Mouse (Mus musculus) neural tube, embryonic 12.5 days (tissue): ENCODE results near the gene Speer4f2. TPM values are rescaled to one million over a fixed set of nuclear protein-coding genes. Genes with fewer than 3 reads are reported as not detected.
"Not testable (repeated sequence)": the region's sequence is repeated elsewhere in the genome, so short reads cannot be mapped to it uniquely, and the experiment has no call there.

Source experiments
- ATAC-seq: fragments of 200-750 bp; cut with Nextera tagmentation; 2 replicates; pipeline ENCODE4 v1.8.0; 2017; ENCODE audit warnings: low read depth, mild to moderate bottlenecking, moderate TSS enrichment, moderate library complexity; ENCODE audit not compliant: low FRiP score
- H3K27ac ChIP-seq: fragments of 300-500 bp; sonication (generic); 2 replicates; pipeline ENCODE4 v1.5.1; 2016
- H3K27me3 ChIP-seq: fragments of 300-500 bp; sonication (generic); replicated peaks from 2 replicates; pipeline ENCODE4 v1.6.1; 2016; ENCODE audit warnings: mild to moderate bottlenecking
- H3K36me3 ChIP-seq: fragments of 300-500 bp; sonication (generic); 2 replicates; pipeline ENCODE4 v1.6.1; 2016; ENCODE audit warnings: mild to moderate bottlenecking
- H3K4me1 ChIP-seq: fragments of 300-500 bp; sonication (generic); 2 replicates; pipeline ENCODE4 v1.6.1; 2016
- H3K4me2 ChIP-seq: fragments of 300-500 bp; sonication (generic); replicated peaks from 2 replicates; pipeline ENCODE4 v1.6.1; 2016; ENCODE audit warnings: mild to moderate bottlenecking
- H3K4me3 ChIP-seq: fragments of 300-500 bp; sonication (generic); 2 replicates; pipeline ENCODE4 v1.5.1; 2016
- H3K9ac ChIP-seq: fragments of 300-500 bp; sonication (generic); 2 replicates; pipeline ENCODE4 v1.6.1; 2016; ENCODE audit warnings: mild to moderate bottlenecking
- H3K9me3 ChIP-seq: fragments of 300-500 bp; sonication (generic); 2 replicates; pipeline ENCODE4 v1.6.1; 2016; ENCODE audit warnings: mild to moderate bottlenecking
- WGBS: fragments of 180-500 bp; shearing (Covaris S2); methylation state at CpG from one replicate; pipeline ENCODE4 v1.1.7; 2016; 5-methylcytosine and 5-hydroxymethylcytosine counted together
- polyA plus RNA-seq: library from polyadenylated mRNA; unstranded; fragments of >200 nt; fragmentation: Nextera tagmentation; extraction: Ambion mirVana; gene quantifications from 2 replicates; pipeline ENCODE4 v1.2.1, GENCODE M21; 2016

The Speer4f2 gene
- not detected in 2 replicates for polyA plus RNA-seq

- H3K9ac ChIP-seq, H3K9me3 ChIP-seq, H3K4me1 ChIP-seq, H3K4me3 ChIP-seq, H3K27me3 ChIP-seq, H3K36me3 ChIP-seq, H3K27ac ChIP-seq, ATAC-seq, H3K4me2 ChIP-seq: not testable (repeated sequence)
- 84% methylated on average over 1 of the region's 1 CpGs for WGBS
Observed at GRCm38 (mm10) chr5:17372880-17373279, at the start of gene Speer4f2. TSS of gene Speer4f2 (plus strand) at chr5:17373180.

- H3K9ac ChIP-seq = no peak overlapping the region
- no peaks in the 10 kb centered on the region for H3K36me3 ChIP-seq
- no peak overlapping the region for H3K4me3 ChIP-seq
- ATAC-seq = no peak
- no peak overlapping the region for H3K27ac ChIP-seq
- H3K4me2 ChIP-seq = no peak overlapping the region
- H3K27me3 ChIP-seq = no peaks in the 10 kb centered on the region
- H3K9me3 ChIP-seq = no peaks in the 10 kb centered on the region
- no peaks in the 10 kb centered on the region for H3K4me1 ChIP-seq
- 85% methylated on average over 2 of the region's 2 CpGs for WGBS
Observed at GRCm38 (mm10) chr5:17328946-17329566, 43.9 kb upstream of the Speer4f2 start.

DNA sequence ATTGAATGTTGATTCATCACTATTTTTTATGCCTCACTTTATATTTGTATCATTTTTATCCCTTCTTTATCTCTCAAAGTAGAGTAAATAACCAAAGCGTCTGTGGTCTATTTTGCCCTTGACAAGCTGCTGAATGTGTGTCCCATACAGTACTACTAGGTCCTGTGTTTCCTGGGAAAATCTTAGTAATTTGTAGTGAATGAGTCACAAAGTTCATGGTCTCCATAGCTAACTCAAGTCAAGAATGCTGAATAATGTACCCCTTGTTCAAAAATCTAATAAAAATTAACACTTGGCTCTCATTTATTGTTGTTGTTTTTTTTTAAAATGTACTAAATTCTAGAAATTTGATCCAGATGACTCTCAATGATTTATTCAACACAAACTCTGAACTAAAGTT, 38.1 kb upstream of the Speer4f2 start:
- 82% methylated on average over 1 of the region's 1 CpGs for WGBS
- Histone ChIP-seq H3K4me3 (no peak overlapping the region), H3K4me2 (no peak overlapping the region), H3K9me3 (no peaks in the 10 kb centered on the region), H3K9ac (no peak overlapping the region), H3K36me3 (no peaks in the 10 kb centered on the region), H3K4me1 (no peaks in the 10 kb centered on the region), H3K27ac (no peak overlapping the region), H3K27me3 (no peaks in the 10 kb centered on the region)
- no peak for ATAC-seq

DNA sequence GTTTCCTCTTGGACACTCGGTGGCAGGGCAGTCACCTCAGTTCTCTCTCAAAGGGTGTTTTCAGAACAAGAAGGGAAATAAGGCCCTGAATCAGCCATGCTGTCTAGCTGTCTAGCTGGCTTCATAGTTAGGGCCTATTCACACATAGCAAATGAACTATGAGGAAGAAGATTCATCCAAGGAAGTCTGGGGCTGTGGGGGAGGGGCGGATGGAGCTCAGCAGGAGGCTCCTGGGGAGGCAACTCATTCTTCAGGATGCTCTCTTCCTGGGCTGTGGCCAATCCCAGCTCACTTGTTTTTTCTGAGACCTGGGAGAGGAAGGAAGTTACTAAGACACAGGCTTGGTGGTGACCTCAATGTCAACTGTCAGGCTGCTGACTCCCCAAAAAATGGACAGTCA, 27.2 kb upstream of the Speer4f2 start:
- H3K4me1 ChIP-seq, H3K4me3 ChIP-seq, H3K27me3 ChIP-seq, ATAC-seq, H3K27ac ChIP-seq, H3K9me3 ChIP-seq, H3K9ac ChIP-seq, H3K36me3 ChIP-seq, H3K4me2 ChIP-seq: not testable (repeated sequence)
- WGBS = 68% methylated on average over 2 of the region's 2 CpGs

- Histone ChIP-seq H3K4me2 (no peak overlapping the region), H3K36me3 (no peaks in the 10 kb centered on the region), H3K27me3 (no peaks in the 10 kb centered on the region), H3K4me1 (no peaks in the 10 kb centered on the region), H3K4me3 (no peak overlapping the region), H3K27ac (no peak overlapping the region), H3K9ac (no peak overlapping the region), H3K9me3 (no peaks in the 10 kb centered on the region)
- no peak for ATAC-seq
Observed at GRCm38 (mm10) chr5:17359394-17359999, 13.5 kb upstream of the Speer4f2 start.

DNA sequence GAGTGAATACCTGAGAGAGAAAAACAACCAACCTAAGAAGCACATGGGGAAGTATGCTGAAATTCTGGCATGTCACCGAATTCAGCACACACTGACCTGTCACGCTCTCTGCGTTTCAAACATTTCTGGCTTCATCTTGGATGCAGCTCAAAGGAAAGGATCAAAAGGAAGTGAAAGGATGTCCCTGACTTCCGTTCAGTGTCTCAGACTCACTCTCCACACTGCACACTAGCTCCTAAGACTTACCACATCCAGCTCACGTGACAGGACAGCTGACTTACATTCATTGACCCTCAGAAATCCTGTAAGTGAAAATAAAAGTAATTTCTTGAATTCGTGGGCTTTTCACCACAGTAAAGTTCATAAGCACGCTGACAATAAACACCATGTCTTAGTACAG, 16.9 kb downstream of the Speer4f2 start:
- Histone ChIP-seq H3K9ac (no peak overlapping the region), H3K4me1 (no peaks in the 10 kb centered on the region), H3K4me3 (no peak overlapping the region), H3K9me3 (no peaks in the 10 kb centered on the region), H3K27ac (no peak overlapping the region), H3K36me3 (no peaks in the 10 kb centered on the region), H3K4me2 (no peak overlapping the region), H3K27me3 (no peaks in the 10 kb centered on the region)
- WGBS = 75% methylated on average over 7 of the region's 7 CpGs
- ATAC-seq = no peak

DNA sequence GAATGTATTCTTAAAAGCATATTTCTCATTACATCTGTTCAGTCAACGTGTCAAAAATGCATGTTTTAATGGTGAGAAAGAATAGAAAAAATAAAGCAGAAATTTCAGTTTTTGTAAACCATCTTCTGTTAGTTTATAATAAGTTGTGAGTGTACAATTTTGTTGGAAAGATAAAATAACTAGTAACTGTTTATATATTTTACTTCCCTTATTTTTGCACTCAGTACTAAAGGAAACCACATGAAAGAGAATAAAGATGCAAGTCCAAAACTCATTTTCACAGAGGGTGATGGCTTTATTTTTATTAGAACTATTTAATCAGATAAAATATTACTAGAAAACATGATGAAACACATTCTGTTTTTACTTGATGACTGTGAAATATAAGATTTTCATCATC, 18.2 kb downstream of the Speer4f2 start:
- 85% methylated on average over 1 of the region's 1 CpGs for WGBS
- Histone ChIP-seq H3K9me3 (no peaks in the 10 kb centered on the region), H3K36me3 (no peaks in the 10 kb centered on the region), H3K4me1 (no peaks in the 10 kb centered on the region), H3K4me2 (no peak overlapping the region), H3K4me3 (no peak overlapping the region), H3K27ac (no peak overlapping the region), H3K9ac (no peak overlapping the region), H3K27me3 (no peaks in the 10 kb centered on the region)
- no peak for ATAC-seq

GRCm38 (mm10) chr5:17400571-17400970, 27.6 kb downstream of the Speer4f2 start:
- no peaks in the 10 kb centered on the region for H3K9me3 ChIP-seq
- H3K4me1 ChIP-seq = no peaks in the 10 kb centered on the region
- WGBS = 91% methylated on average over 1 of the region's 1 CpGs
- H3K4me2 ChIP-seq = no peak overlapping the region
- no peaks in the 10 kb centered on the region for H3K27me3 ChIP-seq
- no peaks in the 10 kb centered on the region for H3K36me3 ChIP-seq
- no peak overlapping the region for H3K4me3 ChIP-seq
- no peak for ATAC-seq
- no peak overlapping the region for H3K9ac ChIP-seq
- no peak overlapping the region for H3K27ac ChIP-seq

GRCm38 (mm10) chr5:17401206-17402077, 28.5 kb downstream of the Speer4f2 start:
- 87% methylated on average over 14 of the region's 14 CpGs for WGBS
- H3K4me2 ChIP-seq = no peak overlapping the region
- H3K9ac ChIP-seq = no peak overlapping the region
- H3K36me3 ChIP-seq = no peaks in the 10 kb centered on the region
- H3K27me3 ChIP-seq = no peaks in the 10 kb centered on the region
- H3K27ac ChIP-seq = no peak overlapping the region
- no peak for ATAC-seq
- no peaks in the 10 kb centered on the region for H3K4me1 ChIP-seq
- no peak overlapping the region for H3K4me3 ChIP-seq
- no peaks in the 10 kb centered on the region for H3K9me3 ChIP-seq

GRCm38 (mm10) chr5:17402330-17403125, 29.5 kb downstream of the Speer4f2 start:
- no peak overlapping the region for H3K4me3 ChIP-seq
- H3K4me2 ChIP-seq = no peak overlapping the region
- H3K27me3 ChIP-seq = no peaks in the 10 kb centered on the region
- H3K4me1 ChIP-seq = no peaks in the 10 kb centered on the region
- no peak for ATAC-seq
- 85% methylated on average over 4 of the region's 4 CpGs for WGBS
- no peak overlapping the region for H3K27ac ChIP-seq
- H3K9me3 ChIP-seq = no peaks in the 10 kb centered on the region
- H3K9ac ChIP-seq = no peak overlapping the region
- no peaks in the 10 kb centered on the region for H3K36me3 ChIP-seq

DNA sequence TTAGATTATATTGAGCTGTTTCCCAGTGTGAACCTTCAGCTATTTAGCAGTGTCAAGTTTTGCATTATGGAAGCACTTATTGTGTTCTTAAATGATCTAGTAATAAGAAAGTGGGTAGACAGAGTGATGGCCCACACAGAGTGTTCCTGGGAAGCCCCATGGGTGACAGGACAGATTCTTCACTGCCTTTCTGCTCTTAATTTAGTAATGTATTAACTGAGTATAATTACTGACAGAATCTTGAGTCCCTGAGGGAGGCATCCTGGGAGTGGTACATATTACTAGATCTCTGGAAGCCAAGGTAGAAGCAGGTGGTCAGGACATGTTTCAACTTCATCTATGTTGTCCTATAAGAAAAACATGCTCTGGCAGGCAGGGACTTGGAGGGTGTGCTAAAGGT, 30.6 kb downstream of the Speer4f2 start:
- H3K4me3 ChIP-seq = no peak overlapping the region
- ATAC-seq = no peak
- no peaks in the 10 kb centered on the region for H3K27me3 ChIP-seq
- no peak overlapping the region for H3K4me2 ChIP-seq
- no peaks in the 10 kb centered on the region for H3K9me3 ChIP-seq
- H3K9ac ChIP-seq = no peak overlapping the region
- H3K36me3 ChIP-seq = no peaks in the 10 kb centered on the region
- no peaks in the 10 kb centered on the region for H3K4me1 ChIP-seq
- H3K27ac ChIP-seq = no peak overlapping the region
